Mouse (Mus musculus) megakaryocyte, embryonic 14.5 days (primary cell): ENCODE data around the gene Foxj1. TPM values are rescaled to one million over a fixed set of nuclear protein-coding genes. Genes with fewer than 3 reads are reported as not detected.
"Not testable (repeated sequence)": the region's sequence is repeated elsewhere in the genome, so short reads cannot be mapped to it uniquely, and the experiment has no call there.

Experiments
- H3K27me3 ChIP-seq: replicated peaks from 2 replicates; pipeline ENCODE3; 2012; ENCODE audit warnings: inconsistent platforms
- H3K36me3 ChIP-seq: replicated peaks from 2 replicates; pipeline ENCODE3; 2012; ENCODE audit warnings: low read length, inconsistent platforms, mixed read lengths
- H3K4me1 ChIP-seq: 2 replicates; pipeline ENCODE4 v1.6.1; 2012; ENCODE audit warnings: inconsistent platforms
- H3K4me3 ChIP-seq: replicated peaks from 2 replicates; pipeline ENCODE3; 2012; ENCODE audit warnings: moderate library complexity, mild to moderate bottlenecking, inconsistent platforms
- H3K9me3 ChIP-seq: 2 replicates; pipeline ENCODE4 v1.6.1; 2012; ENCODE audit warnings: inconsistent platforms
- FLI1 ChIP-seq: IDR thresholded peaks from 2 replicates; pipeline ENCODE4 v1.6.1; 2012; ENCODE audit warnings: low read length, inconsistent platforms, mixed read lengths
- GATA1 ChIP-seq: IDR thresholded peaks from 3 replicates; pipeline ENCODE4 v1.6.1; 2012; ENCODE audit warnings: mixed read lengths, low read length, inconsistent platforms, borderline replicate concordance
- polyA plus RNA-seq: library from polyadenylated mRNA; stranded (reverse); fragments of >175 nt; gene quantifications from 2 replicates; pipeline ENCODE4 v1.2.3, GENCODE M21; 2012; ENCODE audit warnings: low replicate concordance; ENCODE audit not compliant: insufficient read depth

Foxj1 gene
- 0.12 and 0.84 TPM in 2 replicates for polyA plus RNA-seq

DNA sequence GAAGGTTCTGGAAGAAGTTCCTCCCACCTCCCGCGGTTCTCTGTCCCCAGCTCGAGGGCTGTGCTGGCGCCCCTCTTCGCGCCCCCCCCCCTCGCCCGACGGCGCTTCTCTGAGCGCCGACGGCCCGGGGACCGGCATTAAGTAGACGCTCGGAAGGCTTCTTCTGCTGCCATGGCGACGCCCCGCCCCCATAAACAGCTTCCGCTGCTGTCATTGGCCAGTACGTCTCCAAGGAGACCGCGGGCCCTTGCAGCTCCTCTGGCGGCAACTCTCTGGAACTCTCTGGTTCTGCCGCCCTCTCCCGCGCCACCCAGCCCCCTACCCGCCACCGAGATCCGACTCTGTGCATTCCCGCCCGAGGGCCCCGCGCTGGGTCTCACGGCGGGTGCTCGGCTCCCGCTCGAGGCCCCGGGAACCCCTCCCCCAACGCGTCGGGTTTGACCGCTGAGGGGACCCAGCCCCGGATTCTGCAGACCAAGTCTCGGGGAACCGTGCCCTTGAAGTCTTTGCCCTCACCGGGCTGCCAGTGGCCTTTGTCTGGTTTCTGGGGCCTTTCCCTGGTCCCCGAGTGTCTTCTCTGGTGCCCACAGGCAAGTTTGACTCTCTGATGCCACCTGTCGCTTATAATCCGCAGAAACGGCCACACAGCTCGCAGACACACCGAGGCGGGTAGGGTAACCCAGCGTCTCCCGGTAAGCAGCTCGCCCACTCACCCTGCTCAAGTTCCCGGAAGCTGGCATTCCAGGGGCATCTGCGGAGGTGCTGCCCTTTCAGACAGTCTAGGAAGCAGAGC lies at the start of gene Foxj1:
Foxj1 (minus strand) TSS at position 156 of the 793 bp plus-strand sequence.
- Histone ChIP-seq H3K4me3 (peak within 1 kb of the TSS; percentile 92), H3K36me3 (no peaks in the 10 kb centered on the region), H3K9me3 (no peaks in the 10 kb centered on the region), H3K4me1 (peaks cover 42% of the 10 kb centered on the region), H3K27me3 (peaks cover 90% of the 10 kb centered on the region)
- TF ChIP-seq FLI1 (no peak), GATA1 (no peak)

DNA sequence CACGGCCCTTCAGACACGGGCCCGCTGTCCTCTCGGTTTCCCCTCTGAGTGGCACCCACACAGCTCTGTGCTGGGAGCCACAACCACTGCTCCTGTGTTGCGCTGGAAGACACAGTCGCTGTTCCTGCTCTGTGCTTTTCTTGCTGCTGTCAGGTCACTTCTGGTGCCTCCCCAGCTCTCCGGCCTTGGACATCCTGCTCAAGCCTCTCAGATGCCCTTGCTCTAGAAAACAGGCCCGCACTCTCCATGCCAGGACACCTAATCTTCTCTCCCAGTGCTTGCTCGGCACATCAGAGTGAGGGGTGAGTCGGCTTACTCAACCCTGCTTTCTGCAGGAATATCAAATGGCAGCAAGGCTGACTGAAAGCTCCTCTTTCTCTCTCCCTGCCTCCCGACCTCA lies 49.0 kb upstream of the Foxj1 start:
- H3K4me3 ChIP-seq, result no peak overlapping the region
- H3K4me1 ChIP-seq, result peaks cover 12% of the 10 kb centered on the region
- H3K27me3 ChIP-seq, result peaks cover 56% of the 10 kb centered on the region
- TF ChIP-seq GATA1 (no peak), FLI1 (no peak)
- no peaks in the 10 kb centered on the region for H3K36me3 ChIP-seq
- no peaks in the 10 kb centered on the region for H3K9me3 ChIP-seq

DNA sequence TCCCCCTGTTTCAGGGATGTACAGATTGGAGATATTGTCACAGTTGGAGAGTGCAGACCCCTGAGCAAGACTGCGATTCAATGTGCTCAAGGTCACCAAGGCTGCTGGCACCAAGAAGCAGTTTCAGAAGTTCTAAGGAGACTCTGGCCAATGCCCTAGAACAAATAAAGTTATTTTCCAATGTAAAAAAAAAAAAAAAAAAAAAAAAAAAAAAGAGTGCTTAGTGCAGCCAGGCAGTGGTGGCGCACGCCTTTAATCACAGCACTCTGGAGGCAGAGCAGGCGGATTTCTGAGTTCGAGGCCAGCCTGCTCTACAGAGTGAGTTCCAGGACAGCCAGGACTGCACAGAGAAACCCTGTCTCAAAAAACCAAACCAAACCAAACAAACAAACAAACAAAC lies 47.9 kb upstream of the Foxj1 start:
- H3K4me1 ChIP-seq, result peaks cover 23% of the 10 kb centered on the region
- not testable (repeated sequence) for H3K9me3 ChIP-seq, H3K4me3 ChIP-seq, H3K36me3 ChIP-seq
- peaks cover 51% of the 10 kb centered on the region for H3K27me3 ChIP-seq

DNA sequence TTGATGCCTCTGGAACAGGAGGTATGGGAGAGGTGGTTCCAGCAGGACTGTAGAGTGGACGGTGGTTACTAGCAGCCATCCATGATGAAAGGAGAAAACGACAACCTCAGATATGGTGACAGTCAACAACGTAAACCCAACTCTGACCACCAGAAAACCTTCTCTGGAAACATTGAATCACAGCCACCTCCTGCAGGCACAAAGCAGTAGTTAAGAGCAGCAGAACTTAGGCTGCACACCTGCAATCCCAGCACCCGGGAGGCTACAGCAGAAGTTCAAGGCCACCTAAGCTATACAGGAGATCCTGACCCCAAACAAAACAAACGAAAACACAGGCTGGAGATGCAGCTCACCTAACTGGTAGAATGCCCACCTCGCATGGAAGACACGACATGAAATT lies 45.6 kb upstream of the Foxj1 start:
- no peak for TF ChIP-seq GATA1
- TF ChIP-seq FLI1, result no peak
- H3K27me3 ChIP-seq, result peaks cover 32% of the 10 kb centered on the region
- H3K4me1 ChIP-seq, result peaks cover 36% of the 10 kb centered on the region
- H3K4me3 ChIP-seq, result no peak overlapping the region
- H3K36me3 ChIP-seq, result no peaks in the 10 kb centered on the region
- H3K9me3 ChIP-seq, result no peaks in the 10 kb centered on the region

DNA sequence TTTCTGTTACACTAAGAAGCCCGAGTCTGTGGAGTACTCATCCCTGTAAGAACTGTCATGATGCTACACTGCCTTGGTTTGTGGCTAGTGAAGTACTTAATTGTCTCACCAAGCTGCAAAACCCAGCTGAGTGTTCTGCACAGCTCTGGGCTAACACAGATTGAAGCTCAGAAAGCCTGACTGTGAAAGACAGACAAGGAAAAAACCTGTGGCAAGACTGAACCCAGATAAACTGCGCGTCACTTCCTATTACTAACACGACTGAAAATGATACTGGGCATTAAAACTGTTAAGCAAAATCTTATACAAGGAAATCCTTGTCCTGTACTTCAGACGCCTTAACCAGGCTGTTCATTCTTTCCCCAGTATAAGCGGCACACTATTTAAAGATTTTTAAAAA lies 44.3 kb upstream of the Foxj1 start:
- Histone ChIP-seq H3K36me3 (no peaks in the 10 kb centered on the region), H3K4me1 (peaks cover 36% of the 10 kb centered on the region), H3K9me3 (no peaks in the 10 kb centered on the region), H3K4me3 (no peak overlapping the region), H3K27me3 (peaks cover 29% of the 10 kb centered on the region)
- TF ChIP-seq GATA1 (no peak), FLI1 (no peak)

DNA sequence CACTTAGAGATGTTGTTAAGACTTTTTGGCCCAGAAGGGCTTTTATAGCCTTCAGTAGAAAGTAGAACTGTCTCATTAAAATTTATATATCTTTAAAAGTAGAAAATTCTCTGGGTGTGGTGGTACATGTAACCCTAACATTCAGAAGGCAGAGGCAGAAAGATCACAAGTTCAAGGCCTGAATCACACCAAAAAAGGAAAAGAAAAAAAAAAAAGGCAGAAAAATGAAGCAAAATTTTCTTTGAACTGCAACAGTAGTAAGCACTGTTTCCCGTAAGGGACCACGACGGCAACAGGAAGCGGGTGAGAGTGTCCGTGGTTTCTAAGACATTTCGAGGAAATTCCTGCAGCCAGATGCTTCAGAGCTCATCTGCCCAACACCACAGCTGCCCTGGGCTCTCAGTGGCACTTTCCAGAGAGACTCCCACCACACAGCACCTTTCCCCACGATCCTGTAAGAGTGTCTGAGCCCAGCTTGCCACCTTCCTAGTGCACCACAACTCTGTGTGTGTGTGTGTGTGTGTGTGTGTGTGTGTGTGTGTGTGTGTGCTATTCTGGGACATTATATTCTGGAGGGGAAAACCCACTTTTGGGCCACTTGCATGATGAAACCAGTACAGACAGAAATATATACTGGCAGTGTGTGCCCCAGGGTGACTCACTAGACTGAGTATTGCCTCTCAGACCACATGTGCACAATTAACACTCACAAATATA lies 41.9 kb upstream of the Foxj1 start:
- Histone ChIP-seq H3K4me3 (peak overlapping the region; percentile 84), H3K9me3 (no peaks in the 10 kb centered on the region)

DNA sequence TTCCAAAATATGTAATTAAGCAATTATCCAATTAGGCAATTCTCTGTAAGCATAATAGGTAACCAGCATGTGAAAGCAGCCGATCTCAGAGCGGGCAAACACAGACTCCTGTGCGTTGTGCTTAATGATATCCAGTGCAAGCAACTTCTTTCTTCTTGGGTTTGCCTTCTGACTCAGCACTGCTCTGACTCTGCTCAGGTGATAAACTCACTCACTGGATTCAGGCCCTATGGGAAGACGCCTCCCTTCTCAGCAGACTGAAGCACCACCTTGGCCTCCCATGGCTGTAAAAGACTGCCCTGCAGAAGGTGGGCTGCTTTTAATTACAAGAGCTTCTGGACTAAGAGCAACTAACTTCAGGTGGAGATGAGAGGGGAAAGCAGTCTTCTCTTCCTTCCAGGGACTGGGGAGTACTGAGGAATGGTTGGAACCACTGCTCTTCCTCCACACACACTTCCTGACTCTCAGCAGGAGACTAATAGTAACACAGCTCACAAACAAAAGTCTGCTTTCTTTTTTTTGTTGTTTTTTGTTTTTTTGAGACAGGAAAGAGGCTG lies 36.8 kb upstream of the Foxj1 start:
- Histone ChIP-seq H3K9me3 (no peaks in the 10 kb centered on the region), H3K4me3 (no peak overlapping the region), H3K36me3 (no peaks in the 10 kb centered on the region), H3K27me3 (no peaks in the 10 kb centered on the region), H3K4me1 (peaks cover 52% of the 10 kb centered on the region)
- no peak for TF ChIP-seq GATA1
- no peak for TF ChIP-seq FLI1

More for the DNA sequence above, 41.9 kb upstream of the Foxj1 start:
- TF ChIP-seq FLI1 (no peak), GATA1 (no peak)
- H3K27me3 ChIP-seq, result peaks cover 20% of the 10 kb centered on the region
- H3K36me3 ChIP-seq, result no peaks in the 10 kb centered on the region
- peaks cover 40% of the 10 kb centered on the region for H3K4me1 ChIP-seq

DNA sequence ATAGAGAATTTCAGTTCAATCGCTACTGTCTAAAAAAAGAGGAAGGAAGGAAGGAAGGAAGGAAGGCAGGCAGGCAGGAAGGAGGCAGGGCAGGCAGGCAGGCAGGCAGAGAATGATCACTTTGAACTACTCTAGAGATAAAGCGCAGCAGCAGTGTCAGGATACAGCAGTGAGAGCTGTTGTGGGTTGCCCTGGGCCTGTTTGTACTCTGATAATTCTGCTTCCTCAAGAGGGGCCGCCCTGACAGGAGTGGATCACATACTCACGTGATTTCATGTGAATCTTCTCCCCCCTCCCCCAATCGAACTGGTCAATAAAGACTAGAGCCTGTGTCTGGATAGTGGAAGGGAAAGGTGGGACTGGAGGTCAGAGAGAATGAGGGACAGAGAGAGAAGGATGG lies 34.4 kb upstream of the Foxj1 start:
- peaks cover 6% of the 10 kb centered on the region for H3K27me3 ChIP-seq
- H3K4me3 ChIP-seq, result peak overlapping the region; percentile 56

DNA sequence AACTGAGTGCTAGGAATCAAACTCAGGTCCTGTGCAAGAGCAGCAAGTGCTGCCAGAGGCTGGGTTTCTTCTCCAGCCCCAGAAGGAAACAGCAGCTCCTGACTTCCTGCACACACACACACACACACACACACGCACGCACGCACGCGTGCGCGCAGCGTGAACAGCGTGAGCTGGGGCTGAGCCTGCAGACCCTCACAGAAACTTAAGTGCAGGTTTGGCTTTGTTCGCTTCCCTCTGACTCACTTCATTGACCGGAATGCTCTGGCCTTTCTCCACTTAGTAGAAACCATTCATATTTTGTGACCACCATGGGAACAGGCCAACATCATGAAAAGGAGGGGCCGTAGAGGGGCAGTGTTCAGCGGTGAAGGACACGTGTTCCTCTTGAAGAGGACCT lies 33.9 kb upstream of the Foxj1 start:
- H3K36me3 ChIP-seq, result no peaks in the 10 kb centered on the region
- TF ChIP-seq GATA1 (no peak), FLI1 (no peak)
- peak overlapping the region; percentile 59 for H3K4me3 ChIP-seq
- no peaks in the 10 kb centered on the region for H3K9me3 ChIP-seq
- peaks cover 12% of the 10 kb centered on the region for H3K27me3 ChIP-seq
- H3K4me1 ChIP-seq, result peaks cover 42% of the 10 kb centered on the region

More for the DNA sequence above, 34.4 kb upstream of the Foxj1 start:
- Histone ChIP-seq H3K9me3 (no peaks in the 10 kb centered on the region), H3K4me1 (peaks cover 44% of the 10 kb centered on the region), H3K36me3 (no peaks in the 10 kb centered on the region)
- TF ChIP-seq FLI1, result no peak
- no peak for TF ChIP-seq GATA1

DNA sequence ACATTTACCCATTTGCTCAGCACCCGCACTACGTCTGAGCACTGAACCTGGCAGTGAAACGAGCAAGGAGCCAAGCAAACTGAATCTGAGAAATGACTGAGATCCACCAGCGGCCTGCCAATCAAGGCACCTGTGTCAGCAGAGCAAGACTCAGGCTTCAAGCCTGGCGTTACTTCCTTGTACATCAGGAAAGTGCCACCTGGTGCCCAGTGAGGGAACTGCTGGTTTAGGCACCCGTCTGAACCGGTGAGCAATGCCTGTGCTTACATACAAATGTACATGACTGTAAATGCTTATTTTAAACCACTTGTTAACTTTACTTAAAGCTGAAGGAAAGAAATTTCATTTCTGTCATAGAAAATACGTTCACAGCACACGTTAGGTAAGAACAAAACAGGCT lies 32.9 kb upstream of the Foxj1 start:
- H3K27me3 ChIP-seq, result peaks cover 19% of the 10 kb centered on the region
- H3K36me3 ChIP-seq, result no peaks in the 10 kb centered on the region
- no peak for TF ChIP-seq FLI1
- TF ChIP-seq GATA1, result no peak
- H3K9me3 ChIP-seq, result no peaks in the 10 kb centered on the region
- H3K4me1 ChIP-seq, result peaks cover 41% of the 10 kb centered on the region
- no peak overlapping the region for H3K4me3 ChIP-seq
